ENCODE assay signal across 19 mouse cellular contexts in genomic region chr14:27629369-27630012, GRCm38 (mm10). TPM values are rescaled to one million over a fixed set of nuclear protein-coding genes. Genes with fewer than 3 reads are reported as not detected.
DNase-seq lines count a peak whose midpoint lies in the region; ATAC-seq and TF ChIP-seq lines count a peak whose summit lies in the region.
"Had no signal": no experiment of that assay in that cellular context is flagged by ENCODE, and none has a peak within 500 bp of the region (broad histone marks: within the 10 kb centered on the region; RNA-seq: fewer than 3 reads in every experiment).

No protein-coding gene starts in this region.

- H3K9ac ChIP-seq in forebrain, embryonic 15.5 days (replicated peaks) = no peak overlapping the region
- no peak overlapping the region for H3K9ac ChIP-seq in hindbrain, embryonic 15.5 days
- no peak overlapping the region for H3K9ac ChIP-seq in midbrain, postnatal 0 days (replicated peaks; ENCODE audit: low read length, poor library complexity, severe bottlenecking)

- 43% methylated on average over 5 of the region's 5 CpGs for WGBS in forebrain, embryonic 15.5 days
- 62% methylated on average over 5 of the region's 5 CpGs for WGBS in forebrain, embryonic 10.5 days
- WGBS in hindbrain, embryonic 15.5 days = 31% methylated on average over 5 of the region's 5 CpGs
- 36% methylated on average over 5 of the region's 5 CpGs for WGBS in midbrain, postnatal 0 days

- peaks cover 13% of the 10 kb centered on the region for H3K4me1 ChIP-seq in forebrain, embryonic 15.5 days
- peaks cover 12% of the 10 kb centered on the region; the same call in 1 of the 2 replicates for H3K4me1 ChIP-seq in forebrain, embryonic 10.5 days
- peaks cover 47% of the 10 kb centered on the region for H3K4me1 ChIP-seq in hindbrain, embryonic 15.5 days (replicated peaks)
- H3K4me1 ChIP-seq in midbrain, postnatal 0 days (ENCODE audit: insufficient read depth, low read length) = peaks cover 25% of the 10 kb centered on the region

- peak; percentile 26; the same call in 1 of the 2 replicates for ATAC-seq in forebrain, embryonic 15.5 days (replicated peaks)
- peak; percentile 45 for ATAC-seq in hindbrain, embryonic 15.5 days (ENCODE audit: low FRiP score, low read depth)
- ATAC-seq in midbrain, postnatal 0 days (ENCODE audit: low FRiP score) = peak; percentile 66; the same call in 1 of the 2 replicates
- ATAC-seq in megakaryocyte-erythroid progenitor cell, adult 5-6 weeks (replicated peaks; ENCODE audit: low FRiP score, low TSS enrichment, poor library complexity, severe bottlenecking) = no peak
- no peak for ATAC-seq in granulocyte monocyte progenitor cell, adult 5-6 weeks (replicated peaks; ENCODE audit: poor library complexity, severe bottlenecking)
- ATAC-seq: intestine, embryonic 16.5 days had no signal

- no peak overlapping the region for H3K4me3 ChIP-seq in forebrain, embryonic 15.5 days
- no peak overlapping the region for H3K4me3 ChIP-seq in forebrain, embryonic 10.5 days
- H3K4me3 ChIP-seq in hindbrain, embryonic 15.5 days = no peak overlapping the region
- H3K4me3 ChIP-seq in midbrain, postnatal 0 days (ENCODE audit: low read depth, low read length) = no peak overlapping the region
- H3K4me3 ChIP-seq: heart, adult 2 months; myocyte had no signal

- H3K27me3 ChIP-seq in forebrain, embryonic 15.5 days = no peaks in the 10 kb centered on the region
- peaks cover 1% of the 10 kb centered on the region; the same call in 1 of the 2 replicates for H3K27me3 ChIP-seq in forebrain, embryonic 10.5 days (ENCODE audit: poor library complexity, severe bottlenecking)
- no peaks in the 10 kb centered on the region for H3K27me3 ChIP-seq in hindbrain, embryonic 15.5 days
- no peaks in the 10 kb centered on the region for H3K27me3 ChIP-seq in midbrain, postnatal 0 days (ENCODE audit: insufficient read depth, low read length)

- H3K9me3 ChIP-seq in forebrain, embryonic 15.5 days = no peaks in the 10 kb centered on the region
- H3K9me3 ChIP-seq in forebrain, embryonic 10.5 days = no peaks in the 10 kb centered on the region
- no peaks in the 10 kb centered on the region for H3K9me3 ChIP-seq in hindbrain, embryonic 15.5 days
- no peaks in the 10 kb centered on the region for H3K9me3 ChIP-seq in midbrain, postnatal 0 days (ENCODE audit: low read length)

- no peak for DNase-seq in forebrain, embryonic 10.5 days (ENCODE audit: extremely low spot score, low spot score)
- peak; percentile 51 for DNase-seq in ZHBTc4 (ENCODE audit: low read depth, low spot score)
- peak; percentile 53 for DNase-seq in midbrain, postnatal 0 days (ENCODE audit: low spot score)
- no peak for DNase-seq in adipocyte (ENCODE audit: low spot score)
- DNase-seq: adrenal gland, postnatal 14 days; B cell, adult 2 months; cerebellum, adult 9-11 months; kidney, postnatal 14 days; layer of hippocampus, adult 9-11 months; lung, adult 2 months; right cerebral cortex, postnatal 4 days had no signal

- no peak overlapping the region for H3K4me2 ChIP-seq in forebrain, embryonic 15.5 days (replicated peaks)
- no peak overlapping the region for H3K4me2 ChIP-seq in hindbrain, embryonic 15.5 days
- H3K4me2 ChIP-seq in midbrain, postnatal 0 days (ENCODE audit: low read depth, low read length, poor library complexity, severe bottlenecking) = no peak overlapping the region

- H3K36me3 ChIP-seq in forebrain, embryonic 15.5 days = no peaks in the 10 kb centered on the region
- no peaks in the 10 kb centered on the region for H3K36me3 ChIP-seq in forebrain, embryonic 10.5 days (replicated peaks)
- no peaks in the 10 kb centered on the region for H3K36me3 ChIP-seq in hindbrain, embryonic 15.5 days
- 0 out of 2 replicates have a peak, but pooled peaks cover 5% of the 10 kb centered on the region for H3K36me3 ChIP-seq in midbrain, postnatal 0 days (ENCODE audit: insufficient read depth, low read length)

- no peak overlapping the region for H3K27ac ChIP-seq in forebrain, embryonic 15.5 days (replicated peaks)
- H3K27ac ChIP-seq in forebrain, embryonic 10.5 days = no peak overlapping the region
- H3K27ac ChIP-seq in hindbrain, embryonic 15.5 days (replicated peaks) = no peak overlapping the region
- H3K27ac ChIP-seq in midbrain, postnatal 0 days (ENCODE audit: low read depth, low read length) = no peak overlapping the region
- H3K27ac ChIP-seq: heart, adult 2 months; macrophage had no signal

- TF ChIP-seq CTCF in midbrain, postnatal 0 days (IDR thresholded peaks at IDR 0.05) = no peak

RNA-seq across cellular contexts. Expression of gene Erc2, which starts 7.3 kb away (rescaled TPM):
- 63.4 and 69.7 TPM in 2 replicates for polyA plus RNA-seq in forebrain, embryonic 15.5 days (2015; fragmentation: Nextera tagmentation; extraction: Ambion mirVana)
- polyA plus RNA-seq in forebrain, embryonic 10.5 days (2016; fragmentation: Nextera tagmentation; extraction: Ambion mirVana) = 7.8 and 9.1 TPM in 2 replicates
- 76.4 and 79.4 TPM in 2 replicates for polyA plus RNA-seq in hindbrain, embryonic 15.5 days (2015; fragmentation: Nextera tagmentation; extraction: Ambion mirVana)
- 94.0 and 128 TPM in 2 replicates for total RNA-seq in midbrain, postnatal 0 days (2014; rRNA removed)
- 100 and 119 TPM in 2 replicates for polyA plus RNA-seq in midbrain, postnatal 0 days (2015; fragmentation: Nextera tagmentation; extraction: Ambion mirVana)
- total RNA-seq in megakaryocyte-erythroid progenitor cell, adult 5-6 weeks (2014; fragmentation: Nextera tagmentation) = not detected in 2 replicates
- not detected in 2 replicates for total RNA-seq in megakaryocyte-erythroid progenitor cell, adult 5-6 weeks (2017)
- total RNA-seq in granulocyte monocyte progenitor cell, adult 5-6 weeks (2014; fragmentation: Nextera tagmentation) = not detected in 2 replicates
- total RNA-seq in granulocyte monocyte progenitor cell, adult 5-6 weeks (2017) = not detected in 2 replicates
- polyA plus RNA-seq: macrophage had no signal

Comparison
In these comparisons a context has a peak if more than half of its experiments do, and no peak if none do; other contexts are left out.
1. ATAC-seq: peak in forebrain, embryonic 15.5 days (single experiment), hindbrain, embryonic 15.5 days (single experiment) and midbrain, postnatal 0 days (single experiment); none in megakaryocyte-erythroid progenitor cell, adult 5-6 weeks (single experiment) and granulocyte monocyte progenitor cell, adult 5-6 weeks (single experiment).
2. DNase-seq: peak in ZHBTc4 (single experiment) and midbrain, postnatal 0 days (single experiment); none in forebrain, embryonic 10.5 days (single experiment) and adipocyte (single experiment).